Mouse (Mus musculus) CH12.LX (cell line): ENCODE data around the gene Asb18. TPM values are rescaled to one million over a fixed set of nuclear protein-coding genes. Genes with fewer than 3 reads are reported as not detected.

Source experiments
- DNase-seq: peaks from one replicate; pipeline ENCODE4 v3.0.0-alpha.2; 2013; ENCODE audit errors: extremely low read depth
- H3K27ac ChIP-seq: 2 replicates; pipeline ENCODE4 v1.5.1; 2012; ENCODE audit warnings: low read depth, mild to moderate bottlenecking, control low read depth, moderate library complexity; ENCODE audit not compliant: insufficient read depth
- H3K27me3 ChIP-seq: replicated peaks from 2 replicates; pipeline ENCODE3; 2012; ENCODE audit warnings: inconsistent platforms
- H3K36me3 ChIP-seq, 2 experiments: replicated peaks in 1 of 2; 2 replicates each; pipeline versions ENCODE3 to v1.6.1; 2012; ENCODE audit warnings: inconsistent platforms in 1 of 2, low read length in 1 of 2, mild to moderate bottlenecking in 1 of 2, mixed read lengths in 1 of 2, moderate library complexity in 1 of 2; ENCODE audit not compliant: control insufficient read depth in 1 of 2, insufficient read depth in 1 of 2
- H3K4me1 ChIP-seq, 2 experiments: 2 replicates each; pipeline ENCODE4 v1.6.1; 2012; ENCODE audit warnings: inconsistent platforms in 1 of 2, moderate library complexity in 1 of 2; ENCODE audit not compliant: insufficient read depth in 2 of 2, control insufficient read depth in 1 of 2
- H3K4me2 ChIP-seq: 2 replicates; pipeline ENCODE4 v1.6.1; 2012; ENCODE audit warnings: low read depth, mild to moderate bottlenecking, control low read depth; ENCODE audit not compliant: poor library complexity, insufficient read depth, severe bottlenecking
- H3K4me3 ChIP-seq, 3 experiments: fragments of 150-350 bp in 1 of 3; sonication (generic) in 1 of 3; replicated peaks in 1 of 3; 2 replicates each; pipeline versions ENCODE3 to v1.5.1; 2011 to 2012; ENCODE audit warnings: low read depth in 2 of 3, low read length in 2 of 3, mild to moderate bottlenecking in 2 of 3, moderate library complexity in 2 of 3, control low read depth in 1 of 3, improper control_type of control experiment in 1 of 3, inconsistent platforms in 1 of 3, mixed read lengths in 1 of 3; ENCODE audit not compliant: poor library complexity in 1 of 3
- H3K79me2 ChIP-seq: replicated peaks from 2 replicates; pipeline ENCODE4 v1.6.1; 2012; ENCODE audit warnings: mild to moderate bottlenecking, moderate library complexity; ENCODE audit not compliant: control insufficient read depth, poor library complexity, insufficient read depth, severe bottlenecking; ENCODE audit errors: extremely low read depth
- H3K9ac ChIP-seq: 2 replicates; pipeline ENCODE4 v1.6.1; 2012; ENCODE audit warnings: low read depth, mild to moderate bottlenecking, control low read depth, moderate library complexity; ENCODE audit not compliant: insufficient read depth
- H3K9me3 ChIP-seq: replicated peaks from 2 replicates; pipeline ENCODE3; 2012; ENCODE audit warnings: low read length, inconsistent platforms, mixed read lengths
- CHD2 ChIP-seq: IDR thresholded peaks from 2 replicates; pipeline ENCODE4 v1.6.1; 2011; ENCODE audit warnings: low read length, improper control_type of control experiment
- CTCF ChIP-seq, 2 experiments: IDR thresholded peaks in 1 of 2; conservative IDR thresholded peaks in 1 of 2; 2 replicates each; pipeline ENCODE4 v1.5.1; 2011 to 2012; ENCODE audit warnings: low read depth in 2 of 2, low read length in 2 of 2, improper control_type of control experiment in 1 of 2, inconsistent platforms in 1 of 2, mild to moderate bottlenecking in 1 of 2, moderate library complexity in 1 of 2
- ETS1 ChIP-seq: conservative IDR thresholded peaks from 2 replicates; pipeline ENCODE4 v1.6.1; 2012; ENCODE audit warnings: low read depth, mild to moderate bottlenecking, inconsistent platforms, low read length, improper control_type of control experiment, moderate library complexity
- JUN ChIP-seq: IDR thresholded peaks from 2 replicates; pipeline ENCODE4 v1.6.1; 2011; ENCODE audit warnings: low read depth, mild to moderate bottlenecking, low read length, improper control_type of control experiment, moderate library complexity; ENCODE audit not compliant: insufficient read depth
- MAFK ChIP-seq: IDR thresholded peaks from 2 replicates; pipeline ENCODE4 v1.6.1; 2011; ENCODE audit warnings: low read length, improper control_type of control experiment; ENCODE audit not compliant: insufficient replicate concordance
- MAX ChIP-seq: IDR thresholded peaks from 2 replicates; pipeline ENCODE4 v1.6.1; 2011; ENCODE audit warnings: low read length, improper control_type of control experiment
- MEF2A ChIP-seq: IDR thresholded peaks from 2 replicates; pipeline ENCODE4 v1.6.1; 2014; ENCODE audit warnings: low read depth, mild to moderate bottlenecking, inconsistent platforms, low read length, improper control_type of control experiment, borderline replicate concordance
- NELFE ChIP-seq: IDR thresholded peaks from 2 replicates; pipeline ENCODE4 v1.6.1; 2011; ENCODE audit warnings: low read depth, low read length, improper control_type of control experiment
- NRF1 ChIP-seq: IDR thresholded peaks from 2 replicates; pipeline ENCODE4 v1.6.1; 2014; ENCODE audit warnings: low read depth, mild to moderate bottlenecking, inconsistent platforms, low read length, improper control_type of control experiment, moderate library complexity
- POLR2A ChIP-seq: IDR thresholded peaks from 2 replicates; pipeline ENCODE4 v1.6.1; 2011; ENCODE audit warnings: low read depth, mild to moderate bottlenecking, improper control_type of control experiment, low read length
- POLR2AphosphoS2 ChIP-seq: IDR thresholded peaks from 2 replicates; pipeline ENCODE4 v1.6.1; 2011; ENCODE audit warnings: low read depth, low read length, improper control_type of control experiment
- RCOR1 ChIP-seq: conservative IDR thresholded peaks from 2 replicates; pipeline ENCODE4 v1.6.1; 2012; ENCODE audit warnings: low read depth, mild to moderate bottlenecking, inconsistent platforms, low read length, improper control_type of control experiment
- TCF12 ChIP-seq: IDR thresholded peaks from 2 replicates; pipeline ENCODE4 v1.6.1; 2014; ENCODE audit warnings: low read depth, mild to moderate bottlenecking, inconsistent platforms, low read length, improper control_type of control experiment
- UBTF ChIP-seq: IDR thresholded peaks from 2 replicates; pipeline ENCODE4 v1.6.1; 2012; ENCODE audit warnings: low read depth, mild to moderate bottlenecking, inconsistent platforms, low read length, improper control_type of control experiment, moderate library complexity
- USF1 ChIP-seq: IDR thresholded peaks from 2 replicates; pipeline ENCODE4 v1.6.1; 2014; ENCODE audit warnings: low read depth, mild to moderate bottlenecking, inconsistent platforms, low read length, improper control_type of control experiment
- USF2 ChIP-seq: conservative IDR thresholded peaks from 2 replicates; pipeline ENCODE4 v1.6.1; 2011; ENCODE audit warnings: low read depth, low read length, improper control_type of control experiment
- ZC3H11A ChIP-seq: IDR thresholded peaks from 2 replicates; pipeline ENCODE4 v1.6.1; 2012; ENCODE audit warnings: low read depth, mild to moderate bottlenecking, inconsistent platforms, low read length, improper control_type of control experiment
- dilution Hi-C: fragments of 300-500 bp; cut with MboI; formaldehyde crosslinking; loops from 2 replicates; pipeline ENCODE4 v1.14.3; 2020; ENCODE audit warnings: low sequenced_read_pairs; ENCODE audit not compliant: extremely low pct_unique_long_range_greater_than_20kb, extremely low pct_ligation_motif_present
- in situ Hi-C: fragments of 300-500 bp; cut with MboI; formaldehyde crosslinking; loops from 3 replicates; pipeline ENCODE4 v1.14.3; 2019; ENCODE audit warnings: low sequenced_read_pairs, low pct_ligation_motif_present, low pct_unique_long_range_greater_than_20kb, mixed read lengths
- polyA plus RNA-seq: library from polyadenylated mRNA; unstranded; fragments of >175 nt; gene quantifications from 2 replicates; pipeline ENCODE4 v1.2.1, GENCODE M21; 2012; ENCODE audit warnings: low read depth; ENCODE audit not compliant: insufficient read length
- total RNA-seq, 2 experiments: library from RNA; depleted of rRNA; stranded (reverse); fragments of 300-350 nt in 1 of 2; fragments of >200 nt in 1 of 2; gene quantifications; 2 replicates each; pipeline ENCODE4 v1.2.3; 2012 to 2014

Asb18 gene
- total and polyA plus RNA-seq, 3 experiments: not detected

GRCm38 (mm10) chr1:89941701-89942381 is 72.6 kb downstream of the Asb18 start:
- DNase-seq: no peak
- Histone ChIP-seq H3K4me3 (no peak overlapping the region), H3K4me1 (no peaks in the 10 kb centered on the region), H3K79me2 (no peaks in the 10 kb centered on the region), H3K9ac (no peak overlapping the region), H3K9me3 (peaks cover 73% of the 10 kb centered on the region), H3K36me3 (no peaks in the 10 kb centered on the region), H3K27ac (no peak overlapping the region), H3K27me3 (no peaks in the 10 kb centered on the region), H3K4me2 (no peak overlapping the region)
- dilution Hi-C loops (no loop called here), in situ Hi-C loops (no loop called here)
- TF ChIP-seq CTCF (conservative IDR thresholded peaks at IDR 0.05 in 1 of 2, IDR thresholded peaks at IDR 0.05 in 1 of 2; ENCODE audit: low read depth in 2 of 2, low read length in 2 of 2) (no peak), ETS1 (no peak), TCF12 (no peak), MAFK (no peak), NRF1 (no peak)

DNA sequence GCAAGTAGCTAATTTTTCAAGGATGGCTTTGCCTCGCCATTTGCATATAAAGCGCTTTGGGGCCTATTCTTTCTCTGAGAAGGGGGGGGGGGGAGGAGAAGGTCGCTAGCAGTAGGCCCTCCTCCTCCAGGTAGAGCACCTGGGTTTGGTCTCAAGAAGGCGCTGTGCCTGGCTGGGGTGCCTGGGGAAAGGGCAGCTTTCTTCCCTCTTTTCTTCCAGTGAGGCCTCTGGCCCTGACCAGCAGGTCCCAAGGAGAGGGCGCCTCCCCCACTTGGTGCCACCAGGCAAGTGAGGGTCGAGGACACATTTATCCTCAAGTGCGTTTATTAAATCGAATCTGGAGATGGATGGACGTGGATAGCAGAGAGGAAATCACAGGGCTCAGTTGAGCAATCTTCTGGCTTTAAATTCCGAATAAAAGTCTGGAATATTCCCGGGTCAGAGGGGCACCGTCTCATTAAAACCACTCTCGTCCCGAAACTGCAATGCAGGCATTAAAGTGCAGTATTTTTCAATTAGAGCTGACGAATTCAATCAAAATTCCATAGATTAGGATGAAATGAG is 73.4 kb downstream of the Asb18 start:
- no peak for TF ChIP-seq ZC3H11A
- TF ChIP-seq MEF2A: no peak
- no peak for TF ChIP-seq TCF12
- TF ChIP-seq UBTF: no peak
- no peak for TF ChIP-seq JUN
- no peak for TF ChIP-seq POLR2AphosphoS2
- no peak for TF ChIP-seq NELFE
- no peak for TF ChIP-seq MAX
- no peak for TF ChIP-seq CHD2
- no peak for TF ChIP-seq POLR2A
- no peak for TF ChIP-seq RCOR1
- TF ChIP-seq USF2: no peak
- TF ChIP-seq USF1: no peak
- DNase-seq: no peak
- no peaks in the 10 kb centered on the region for H3K4me1 ChIP-seq
- no peaks in the 10 kb centered on the region for H3K27me3 ChIP-seq
- H3K9ac ChIP-seq: no peak overlapping the region
- no peaks in the 10 kb centered on the region for H3K79me2 ChIP-seq
- H3K4me2 ChIP-seq: no peak overlapping the region
- H3K9me3 ChIP-seq: peaks cover 77% of the 10 kb centered on the region
- in situ Hi-C loops (no loop called here), dilution Hi-C loops (no loop called here)
- H3K27ac ChIP-seq: no peak overlapping the region
- no peaks in the 10 kb centered on the region for H3K36me3 ChIP-seq
- H3K4me3 ChIP-seq: no peak overlapping the region
